Mouse (Mus musculus): ENCODE results near the gene Gdpgp1.

GRCm38 (mm10) chr7:80285725-80286124 lies 53.1 kb downstream of the Gdpgp1 start:
- TF ChIP-seq CTCF (IDR thresholded peaks at IDR 0.05; ENCODE audit: borderline replicate concordance, insufficient read depth, low read depth, low read length) (no peak), POLR2A (IDR thresholded peaks at IDR 0.05; ENCODE audit: borderline replicate concordance, insufficient read depth, low read length) (no peak)
